Mouse (Mus musculus) erythroid progenitor cell, adult 5-6 weeks (primary cell): ENCODE data around the gene Dusp2. TPM values are rescaled to one million over a fixed set of nuclear protein-coding genes. Genes with fewer than 3 reads are reported as not detected.

Source experiments
- ATAC-seq: replicated peaks from 2 replicates; pipeline ENCODE4 v1.8.0; 2016; ENCODE audit warnings: moderate number of reproducible peaks, mild to moderate bottlenecking, moderate TSS enrichment, inconsistent platforms; ENCODE audit not compliant: poor library complexity, low FRiP score, severe bottlenecking
- total RNA-seq, 2 experiments: library from RNA; stranded (forward) in 1 of 2; stranded (reverse) in 1 of 2; fragments of 150-400 nt in 1 of 2; fragments of 186-747, 209-891 nt in 1 of 2; gene quantifications; 2 replicates each; pipeline versions ENCODE4 v1.2.3 to v1.2.4; 2015 to 2017; ENCODE audit warnings: low replicate concordance in 2 of 2

The Dusp2 gene
- total RNA-seq, 2 experiments from 2014 or later = 16.0 to 24.7 TPM

DNA sequence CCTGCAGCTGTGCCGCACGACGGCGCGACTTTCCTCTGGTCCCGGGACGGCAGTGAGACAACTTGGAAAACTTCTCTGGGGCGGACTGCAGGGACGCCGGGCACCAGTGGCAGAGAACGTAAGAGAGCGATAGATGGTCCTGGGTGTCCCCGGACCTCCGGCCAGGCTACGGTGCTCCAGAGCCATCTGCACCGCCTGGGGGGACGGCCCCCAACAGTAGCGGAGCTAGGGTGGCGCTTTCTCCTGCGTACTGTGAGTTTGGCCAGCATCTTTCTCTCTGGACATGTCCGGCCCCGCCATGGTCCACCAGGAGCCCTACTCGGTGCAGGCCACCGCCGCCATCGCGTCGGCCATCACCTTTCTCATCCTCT lies 27.3 kb downstream of the Dusp2 start:
- ATAC-seq = no peak

DNA sequence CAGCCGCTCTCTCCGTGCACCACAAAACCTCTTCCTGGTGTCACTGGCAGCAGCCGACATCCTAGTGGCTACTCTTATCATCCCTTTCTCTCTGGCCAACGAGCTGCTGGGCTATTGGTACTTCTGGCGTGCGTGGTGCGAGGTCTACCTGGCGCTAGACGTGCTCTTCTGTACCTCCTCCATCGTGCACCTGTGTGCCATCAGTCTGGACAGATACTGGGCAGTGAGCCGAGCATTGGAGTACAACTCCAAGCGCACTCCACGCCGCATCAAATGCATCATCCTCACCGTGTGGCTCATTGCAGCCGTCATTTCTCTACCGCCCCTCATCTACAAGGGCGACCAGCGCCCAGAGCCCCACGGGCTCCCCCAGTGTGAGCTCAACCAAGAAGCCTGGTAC lies 27.7 kb downstream of the Dusp2 start:
- no peak for ATAC-seq

DNA sequence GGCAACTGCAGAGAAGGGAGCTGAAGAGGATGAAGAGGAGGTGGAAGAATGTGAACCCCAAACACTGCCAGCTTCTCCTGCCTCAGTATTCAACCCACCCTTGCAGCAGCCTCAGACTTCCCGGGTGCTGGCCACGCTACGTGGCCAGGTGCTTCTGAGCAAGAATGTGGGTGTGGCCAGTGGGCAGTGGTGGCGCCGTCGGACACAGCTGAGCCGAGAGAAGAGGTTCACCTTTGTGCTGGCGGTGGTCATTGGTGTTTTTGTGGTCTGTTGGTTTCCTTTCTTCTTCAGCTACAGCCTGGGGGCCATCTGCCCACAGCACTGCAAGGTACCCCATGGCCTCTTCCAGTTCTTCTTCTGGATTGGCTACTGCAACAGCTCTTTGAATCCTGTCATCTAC lies 28.5 kb downstream of the Dusp2 start:
- no peak for ATAC-seq

DNA sequence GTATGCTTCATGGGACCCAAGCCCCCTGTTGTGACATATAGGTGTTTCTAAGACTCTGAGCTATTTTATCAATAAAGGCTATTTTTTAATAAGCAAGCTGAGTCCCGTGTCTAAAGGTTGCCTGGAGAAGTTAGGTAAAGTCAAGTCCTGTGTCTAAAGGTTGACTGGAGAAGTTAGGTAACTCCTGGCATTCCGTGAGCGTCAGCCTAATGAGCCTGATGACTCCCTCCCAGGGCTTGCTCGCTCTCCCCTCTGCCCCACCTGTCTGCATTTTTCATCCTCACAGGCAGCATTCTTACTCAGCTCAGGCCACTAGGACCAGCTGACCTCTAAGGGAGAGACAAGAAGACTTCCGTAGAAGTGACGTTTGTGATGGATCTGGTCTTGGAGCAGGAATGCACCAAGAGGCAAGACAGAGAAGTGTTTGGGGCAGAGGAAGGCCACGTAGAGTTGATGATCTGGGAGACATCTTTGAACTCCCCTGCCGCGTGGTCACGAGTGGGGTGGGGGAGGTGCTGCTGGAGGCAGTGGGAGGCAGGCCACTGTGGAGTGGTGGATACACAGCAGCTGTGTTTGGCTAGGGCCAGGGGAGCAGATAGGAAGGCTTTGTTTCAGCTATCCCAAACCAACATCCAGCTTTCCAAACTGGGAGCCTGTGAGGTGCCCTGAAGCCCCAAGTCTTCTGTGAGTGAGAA lies 31.3 kb downstream of the Dusp2 start:
- ATAC-seq = no peak

DNA sequence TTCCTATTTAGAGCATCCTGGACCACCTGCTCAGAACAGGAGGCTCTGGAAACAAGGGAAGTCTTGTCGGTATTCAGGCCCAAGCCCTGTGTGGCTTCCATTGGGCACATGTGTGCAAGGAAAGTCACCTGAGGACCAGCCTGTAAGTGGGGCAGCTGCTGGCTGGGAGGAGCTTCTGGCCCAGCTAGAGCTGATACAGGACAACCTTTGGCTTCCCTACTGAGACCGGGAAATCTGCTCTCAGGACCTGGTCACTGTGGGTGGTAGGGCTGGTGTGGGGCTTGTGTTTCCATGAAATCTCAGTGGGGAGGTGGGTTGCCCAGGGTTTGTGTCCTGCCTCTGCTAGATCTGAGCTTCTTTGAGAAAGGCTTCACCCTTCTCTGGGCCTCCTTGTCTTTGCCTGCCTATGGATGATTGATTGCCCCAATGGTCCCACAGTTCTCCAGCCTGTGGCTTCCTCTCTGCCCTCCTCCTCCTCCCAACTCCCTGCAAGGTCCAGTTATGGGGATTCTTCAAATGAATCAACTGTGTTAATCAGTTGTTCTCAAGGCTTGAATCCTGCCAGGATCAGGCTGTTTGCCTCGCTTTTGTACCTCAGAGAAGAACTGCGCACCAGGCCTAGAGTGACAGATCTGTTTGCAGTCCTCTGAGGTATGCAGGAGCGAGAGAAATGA lies 33.9 kb downstream of the Dusp2 start:
- no peak for ATAC-seq

DNA sequence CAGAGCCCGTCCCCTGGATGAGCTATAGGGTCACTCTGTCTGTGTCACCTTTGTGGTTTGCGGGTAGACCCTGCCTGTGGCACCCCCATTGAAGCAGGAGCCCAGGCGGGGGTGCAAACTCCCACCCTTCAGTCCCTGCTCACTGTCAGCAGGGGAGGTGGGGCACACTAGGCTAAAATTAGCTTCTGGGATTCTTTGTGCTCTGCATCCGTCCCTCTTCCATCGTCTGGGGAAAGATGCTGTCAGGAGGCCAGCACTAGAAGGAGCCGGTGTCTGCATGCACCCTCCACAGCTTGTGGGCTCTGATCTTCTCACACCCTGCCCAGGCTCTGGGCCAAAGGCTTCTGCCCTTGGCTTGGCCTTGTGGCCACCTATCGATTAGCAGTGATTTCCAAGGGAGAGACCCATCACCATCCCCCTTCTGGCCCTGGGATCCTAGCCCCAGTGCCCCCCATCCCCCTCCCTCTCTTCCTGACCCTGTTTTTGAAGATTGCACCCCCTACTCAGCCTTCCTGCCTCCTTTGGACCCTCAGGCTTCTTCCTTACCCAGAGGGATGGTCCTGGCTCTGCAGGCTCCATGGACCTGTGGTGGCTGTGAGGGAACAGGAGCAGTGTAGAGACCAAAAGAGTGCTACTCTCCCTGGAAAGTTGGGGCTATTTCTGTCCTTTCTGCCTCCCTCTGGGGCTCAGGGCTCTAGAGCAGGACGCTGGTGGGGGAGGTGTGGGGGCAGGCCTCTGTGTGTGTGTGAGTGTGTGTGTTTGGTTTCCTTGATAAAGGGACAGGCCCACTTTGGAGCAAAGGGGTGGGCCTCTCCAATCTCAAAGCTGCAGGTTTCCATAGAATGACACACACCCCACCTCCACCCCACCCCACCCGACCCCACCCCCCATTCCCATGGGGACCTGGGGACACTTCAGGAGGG lies 34.9 kb downstream of the Dusp2 start:
- ATAC-seq = no peak

DNA sequence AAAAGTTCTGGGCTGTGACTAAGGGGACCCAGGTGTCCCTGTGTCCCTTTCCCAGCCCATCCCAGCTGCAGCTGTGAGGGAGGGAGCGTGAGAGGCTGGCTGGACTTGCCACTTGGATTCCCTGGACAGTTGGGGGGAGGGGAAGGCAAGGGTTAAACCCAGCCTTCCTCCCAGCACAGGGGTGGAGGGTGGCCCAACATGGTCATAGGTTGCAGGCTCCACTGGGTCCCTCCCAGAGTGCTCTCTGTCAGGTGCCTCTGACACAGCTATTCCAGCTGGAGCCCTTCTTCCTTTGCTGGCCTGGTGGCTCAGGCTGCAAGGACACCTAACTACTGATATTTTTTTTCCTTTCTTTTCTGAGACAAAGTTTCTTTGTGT lies 35.5 kb downstream of the Dusp2 start:
- ATAC-seq = no peak

DNA sequence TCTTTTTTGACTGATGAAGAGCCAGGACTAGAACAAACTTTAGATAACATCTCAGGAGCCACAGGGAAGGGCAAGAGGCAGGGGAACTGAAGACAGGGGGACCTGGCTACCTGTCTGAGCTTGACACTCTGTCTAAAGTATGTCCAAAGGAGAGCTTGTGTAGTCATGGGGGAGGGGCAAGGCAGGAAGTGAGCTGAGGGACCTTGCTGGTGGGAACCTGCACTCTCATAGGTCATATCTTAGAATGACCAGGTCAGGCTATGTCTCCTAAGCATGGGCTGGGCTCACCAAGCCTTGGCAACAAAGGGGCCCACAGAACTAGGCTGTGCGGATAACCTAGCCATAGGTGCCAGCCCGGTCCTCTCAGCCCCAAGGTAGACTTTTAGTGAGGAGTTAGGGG lies 36.1 kb downstream of the Dusp2 start:
- ATAC-seq = no peak

DNA sequence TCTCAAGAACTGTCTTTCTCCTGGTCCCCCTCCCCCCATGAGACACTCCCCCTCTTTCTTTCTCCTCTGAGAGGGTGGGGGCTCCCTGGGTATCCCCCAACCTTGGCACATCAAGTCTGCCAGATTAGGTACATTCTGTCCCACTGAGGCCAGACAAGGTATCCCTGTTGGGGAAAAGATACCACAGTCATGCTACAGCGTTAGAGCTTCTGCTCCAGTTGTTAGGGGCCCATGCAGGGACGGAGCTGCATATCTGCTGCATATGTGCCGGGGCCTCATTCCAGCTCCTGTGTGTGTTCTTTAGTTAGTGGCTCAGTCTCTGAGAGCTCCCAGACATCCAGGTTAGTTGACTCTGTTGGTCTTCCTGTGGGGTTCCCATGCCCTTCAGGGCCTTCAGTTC lies 38.2 kb downstream of the Dusp2 start:
- no peak for ATAC-seq

DNA sequence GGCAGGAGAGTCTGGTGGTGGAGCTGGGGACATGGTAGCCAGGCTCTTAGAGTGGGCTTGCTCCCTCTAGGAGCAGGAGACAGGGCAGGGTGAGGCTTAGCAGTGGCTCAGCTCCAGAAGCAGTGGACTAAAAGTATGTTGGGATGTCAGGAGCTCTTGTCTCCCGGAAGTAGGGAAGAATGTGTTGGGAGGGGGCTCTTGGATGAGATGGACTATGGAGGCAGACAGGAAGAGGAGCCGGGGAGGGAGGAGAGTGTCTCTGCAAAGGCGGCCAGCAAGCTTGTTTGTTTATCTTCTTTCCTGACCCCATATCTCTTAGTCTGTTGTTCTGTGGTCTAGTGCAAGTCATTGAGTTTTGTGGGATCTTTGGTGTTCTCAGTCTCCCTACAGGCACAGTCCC lies 39.1 kb downstream of the Dusp2 start:
- no peak for ATAC-seq

DNA sequence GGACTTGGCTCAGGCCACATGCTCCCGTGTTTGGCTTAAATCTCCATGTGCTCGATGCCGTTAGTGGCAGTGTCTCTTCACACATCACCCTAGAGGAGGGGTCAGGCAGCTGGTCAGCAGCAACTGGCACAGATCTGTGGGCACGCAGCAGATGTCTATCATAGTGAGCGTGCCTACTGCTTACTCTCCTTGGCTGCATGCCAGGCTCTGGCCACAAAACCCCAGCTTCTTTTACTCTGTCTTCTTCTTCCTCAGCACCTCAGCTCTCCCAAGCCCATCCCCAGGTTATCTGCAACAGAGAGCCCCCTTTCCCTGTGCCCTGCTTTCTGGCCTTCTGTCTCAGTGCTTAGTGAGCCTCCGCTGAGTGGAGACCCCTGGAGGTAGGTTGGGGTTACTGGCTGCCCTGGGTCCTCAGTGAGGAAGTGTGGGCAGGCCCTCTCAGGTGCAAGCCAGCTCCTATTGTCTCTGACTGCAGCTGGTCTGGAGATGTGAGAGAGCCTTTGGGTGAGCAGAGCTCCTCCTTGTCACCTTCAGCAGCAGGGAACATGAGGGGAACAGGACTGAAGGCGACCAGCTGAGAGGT lies 39.9 kb downstream of the Dusp2 start:
- no peak for ATAC-seq

DNA sequence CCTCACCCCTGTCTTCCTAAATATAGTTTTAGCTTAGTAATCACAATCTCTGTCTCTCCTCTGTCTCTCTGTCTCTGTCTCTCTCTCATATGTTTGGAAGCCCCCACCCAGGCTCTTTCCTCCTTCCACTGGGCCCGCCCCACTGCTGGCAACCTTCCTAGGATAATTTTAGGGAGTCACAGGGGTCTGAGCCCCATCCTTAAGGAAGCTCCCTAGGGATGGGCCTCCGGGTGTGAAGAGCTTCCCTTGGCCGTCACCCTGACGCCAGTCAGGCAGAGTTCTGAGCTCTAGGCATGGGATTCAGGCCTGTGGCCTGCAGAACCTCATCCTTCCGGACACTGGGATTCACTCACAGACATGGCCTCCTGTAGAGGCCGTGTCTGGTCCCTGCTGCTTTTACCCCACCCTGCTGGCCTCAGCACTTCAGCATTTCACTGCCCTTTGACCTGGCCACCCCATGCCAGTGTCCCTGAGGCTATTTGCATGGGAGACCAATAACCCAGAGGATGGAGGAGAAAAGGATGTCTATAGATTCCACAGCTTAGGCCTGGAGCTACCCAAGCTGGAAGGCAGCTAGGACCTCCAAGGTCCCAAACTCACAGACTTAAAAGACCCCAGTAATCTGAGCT lies 40.6 kb downstream of the Dusp2 start:
- no peak for ATAC-seq

DNA sequence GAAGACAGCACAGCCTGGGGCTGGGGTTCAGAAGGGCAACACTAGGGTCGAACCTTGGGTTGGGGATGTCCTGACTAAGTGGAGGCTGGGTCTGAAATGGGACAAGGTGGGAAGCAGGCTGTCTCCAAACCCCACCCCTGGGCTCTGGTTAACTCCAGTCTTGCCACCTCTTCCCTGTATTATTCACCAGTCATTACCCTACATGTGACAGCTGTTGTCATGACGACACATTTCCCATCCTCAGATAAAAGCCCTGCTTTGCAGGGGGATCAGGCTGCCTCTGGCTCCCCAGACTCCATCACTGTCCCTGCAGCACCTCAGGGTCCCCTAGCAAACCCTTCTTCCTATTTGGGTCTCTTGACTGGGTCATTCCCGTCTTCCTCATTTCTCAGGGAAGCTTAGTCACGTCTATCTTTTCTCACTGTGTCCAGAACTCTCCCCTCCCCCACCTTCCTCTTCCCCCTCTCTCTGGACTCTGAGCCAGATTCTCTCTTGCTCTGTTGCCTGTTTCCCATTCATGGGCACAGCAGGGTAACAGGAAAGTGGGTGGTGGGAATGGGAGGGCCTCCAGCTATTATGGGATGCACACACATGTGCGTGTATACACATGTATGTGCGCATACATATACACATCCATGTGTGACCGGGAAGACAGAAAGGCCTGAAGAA lies 42.1 kb downstream of the Dusp2 start:
- no peak for ATAC-seq

DNA sequence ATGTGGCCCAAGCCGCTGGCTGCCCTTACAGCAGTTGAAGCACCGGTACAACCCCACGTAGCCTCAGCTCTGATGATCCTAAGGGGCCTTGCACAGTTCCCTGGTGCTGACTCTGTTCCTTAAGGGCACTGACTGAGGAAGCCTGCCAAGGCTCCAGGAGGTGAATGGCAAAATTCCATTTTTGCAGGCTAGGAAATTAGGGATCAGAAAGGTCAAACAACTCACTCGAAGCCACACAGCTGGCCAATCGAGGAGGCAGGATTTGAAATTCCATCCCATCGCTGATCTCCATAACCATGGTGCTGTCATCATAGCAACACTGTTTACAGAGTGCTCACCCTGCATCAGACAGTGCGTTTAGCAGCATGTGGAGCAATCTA lies 42.6 kb downstream of the Dusp2 start:
- ATAC-seq = no peak

DNA sequence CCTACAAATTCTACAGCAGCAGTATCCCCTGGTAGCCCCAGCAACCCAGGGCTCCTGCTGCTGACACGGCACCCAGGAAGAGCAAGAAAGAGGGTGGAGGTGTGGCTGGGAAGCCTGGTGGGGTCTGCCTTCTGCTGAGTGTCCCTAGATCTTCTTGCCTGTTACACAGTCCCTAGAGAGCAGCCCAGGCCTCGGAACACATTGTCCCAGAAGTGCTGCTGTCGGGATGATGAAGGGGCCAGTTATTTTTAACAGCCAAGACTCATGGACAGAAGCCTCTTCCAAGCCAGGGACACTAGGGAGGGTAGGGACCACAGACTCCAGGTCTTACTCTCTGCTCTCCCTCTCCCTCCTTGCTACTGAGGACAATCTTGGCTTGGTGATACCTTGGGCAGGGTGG lies 43.3 kb downstream of the Dusp2 start:
- ATAC-seq = no peak

DNA sequence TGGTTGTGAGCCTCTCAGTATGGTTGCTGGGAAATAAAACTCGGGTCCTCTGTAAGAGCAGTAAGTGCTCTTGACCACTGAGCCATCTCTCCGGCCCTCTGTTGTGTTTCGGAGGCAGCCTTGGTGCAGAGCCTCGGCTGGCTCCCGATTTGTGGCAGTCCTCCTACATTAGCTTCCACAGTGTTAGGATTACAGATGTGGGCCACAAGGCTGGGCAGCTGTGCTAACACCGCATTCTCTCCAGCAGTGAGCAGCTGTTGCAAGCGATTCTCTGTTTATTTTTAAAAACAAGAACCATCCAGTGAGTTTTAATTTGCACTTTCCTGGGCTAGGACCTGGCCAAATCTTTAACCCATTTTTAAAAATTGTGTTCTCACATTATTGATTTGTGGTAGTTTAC lies 47.9 kb downstream of the Dusp2 start:
- no peak for ATAC-seq

DNA sequence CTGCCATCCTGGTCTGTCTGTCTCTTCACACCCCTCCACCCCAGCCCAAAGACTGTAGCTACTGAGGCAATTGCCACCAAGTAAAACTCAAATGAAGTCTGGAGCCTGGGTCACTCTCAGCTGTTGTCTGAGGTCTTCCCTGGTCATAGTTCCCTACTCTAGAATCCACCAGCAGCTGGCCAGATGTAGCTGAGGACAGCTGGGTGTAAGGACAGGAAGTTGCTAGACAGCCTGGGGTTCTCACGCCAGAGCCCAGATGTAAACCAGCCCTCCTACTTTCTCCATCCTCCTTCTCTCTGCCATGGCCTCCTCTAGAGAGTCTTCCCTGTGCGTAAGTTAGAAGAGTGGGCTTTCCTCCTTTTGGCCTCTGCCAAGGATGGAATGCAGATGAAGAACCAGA lies 51.6 kb downstream of the Dusp2 start:
- no peak for ATAC-seq
